Mouse (Mus musculus) c-Kit-positive CD71-positive TER-119-positive erythroid progenitor cells, embryonic 14.5 days (primary cell): Measurements from ENCODE around the gene Kcnj15.

Experiments
- DNase-seq: peaks from one replicate; pipeline ENCODE4 v3.0.0-alpha.2; 2013; ENCODE audit warnings: low spot score

Kcnj15 gene

GRCm38 (mm10) chr16:95245499-95245898, 11.9 kb upstream of the Kcnj15 start:
- DNase-seq: no peak

GRCm38 (mm10) chr16:95248646-95249045, 8.7 kb upstream of the Kcnj15 start:
- no peak for DNase-seq

GRCm38 (mm10) chr16:95256648-95257047, 710 bp upstream of the Kcnj15 start:
- no peak for DNase-seq

- no peak for DNase-seq
Measured at GRCm38 (mm10) chr16:95258100-95258499, 742 bp downstream of the Kcnj15 start.

GRCm38 (mm10) chr16:95259505-95259904, 2.1 kb downstream of the Kcnj15 start:
- no peak for DNase-seq

GRCm38 (mm10) chr16:95260693-95261092, 3.3 kb downstream of the Kcnj15 start:
- DNase-seq: no peak

GRCm38 (mm10) chr16:95261807-95262206, 4.4 kb downstream of the Kcnj15 start:
- no peak for DNase-seq

GRCm38 (mm10) chr16:95262706-95263363, 5.5 kb downstream of the Kcnj15 start:
- DNase-seq: no peak

- no peak for DNase-seq
Measured at GRCm38 (mm10) chr16:95264324-95264723, 7.0 kb downstream of the Kcnj15 start.

- DNase-seq: no peak
Measured at GRCm38 (mm10) chr16:95267481-95268183, 10.3 kb downstream of the Kcnj15 start.

GRCm38 (mm10) chr16:95269610-95270009, 12.3 kb downstream of the Kcnj15 start:
- no peak for DNase-seq

GRCm38 (mm10) chr16:95273101-95273500, 15.7 kb downstream of the Kcnj15 start:
- no peak for DNase-seq

GRCm38 (mm10) chr16:95275713-95276502, 18.6 kb downstream of the Kcnj15 start:
- DNase-seq: no peak

- DNase-seq: no peak
Measured at GRCm38 (mm10) chr16:95279015-95279414, 21.7 kb downstream of the Kcnj15 start.

- DNase-seq: no peak
Measured at GRCm38 (mm10) chr16:95280338-95280737, 23.0 kb downstream of the Kcnj15 start.

GRCm38 (mm10) chr16:95283369-95283768, 26.0 kb downstream of the Kcnj15 start:
- no peak for DNase-seq

GRCm38 (mm10) chr16:95284085-95284727, 26.8 kb downstream of the Kcnj15 start:
- DNase-seq: no peak

- DNase-seq: no peak
Measured at GRCm38 (mm10) chr16:95285043-95285442, 27.7 kb downstream of the Kcnj15 start.

- DNase-seq: no peak
Measured at GRCm38 (mm10) chr16:95285767-95286166, 28.4 kb downstream of the Kcnj15 start.

GRCm38 (mm10) chr16:95287656-95288055, 30.3 kb downstream of the Kcnj15 start:
- no peak for DNase-seq

GRCm38 (mm10) chr16:95289375-95289774, 32.0 kb downstream of the Kcnj15 start:
- no peak for DNase-seq

GRCm38 (mm10) chr16:95291450-95292101, 34.2 kb downstream of the Kcnj15 start:
- DNase-seq: no peak
